Mouse (Mus musculus): ENCODE data around the gene Gdf9.
"Not testable (repeated sequence)": the region's sequence is repeated elsewhere in the genome, so short reads cannot be mapped to it uniquely, and the experiment has no call there.

Gene Gdf9

DNA sequence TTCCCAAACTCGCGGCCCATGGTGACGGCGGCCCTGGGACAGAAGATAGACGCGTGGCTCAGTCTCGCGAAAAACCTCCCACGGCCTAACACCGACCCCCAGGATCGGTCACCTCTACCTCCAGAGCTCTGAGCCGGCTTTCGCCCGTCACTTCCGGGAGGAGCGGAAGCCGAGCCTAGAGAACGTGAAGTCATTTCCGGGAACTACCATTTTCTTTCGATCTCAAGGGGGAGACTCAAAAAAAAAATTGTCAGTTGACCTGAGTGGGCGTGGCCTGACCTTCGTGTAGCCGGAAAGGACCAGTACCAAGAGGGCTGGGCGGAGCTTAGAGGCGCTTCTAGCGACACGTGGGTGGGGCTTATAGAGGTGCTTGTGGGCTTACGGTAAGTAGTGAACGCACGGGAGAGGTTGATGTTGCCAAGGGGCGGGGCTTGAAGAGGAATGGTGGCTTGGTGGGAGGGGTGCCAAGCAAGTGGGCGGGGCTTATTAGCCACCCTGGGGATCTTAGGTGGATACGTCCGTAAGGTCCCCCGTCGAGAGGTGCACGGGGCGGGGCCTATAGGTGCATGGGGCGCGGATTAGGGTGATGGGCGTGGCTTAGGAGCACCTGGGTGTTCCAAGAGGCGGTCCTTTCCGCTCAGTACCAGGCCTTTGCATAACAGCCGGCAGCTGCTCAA lies at the start of gene Gdf9, which contains the start of gene Uqcrq:
TSS of gene Gdf9 (plus strand) at position 354 of the 677 bp plus-strand sequence.
TSS of gene Uqcrq (minus strand) at position 162 of the 677 bp plus-strand sequence.
- DNase-seq (ENCODE audit: low read depth, low spot score) = peak; percentile 98

DNA sequence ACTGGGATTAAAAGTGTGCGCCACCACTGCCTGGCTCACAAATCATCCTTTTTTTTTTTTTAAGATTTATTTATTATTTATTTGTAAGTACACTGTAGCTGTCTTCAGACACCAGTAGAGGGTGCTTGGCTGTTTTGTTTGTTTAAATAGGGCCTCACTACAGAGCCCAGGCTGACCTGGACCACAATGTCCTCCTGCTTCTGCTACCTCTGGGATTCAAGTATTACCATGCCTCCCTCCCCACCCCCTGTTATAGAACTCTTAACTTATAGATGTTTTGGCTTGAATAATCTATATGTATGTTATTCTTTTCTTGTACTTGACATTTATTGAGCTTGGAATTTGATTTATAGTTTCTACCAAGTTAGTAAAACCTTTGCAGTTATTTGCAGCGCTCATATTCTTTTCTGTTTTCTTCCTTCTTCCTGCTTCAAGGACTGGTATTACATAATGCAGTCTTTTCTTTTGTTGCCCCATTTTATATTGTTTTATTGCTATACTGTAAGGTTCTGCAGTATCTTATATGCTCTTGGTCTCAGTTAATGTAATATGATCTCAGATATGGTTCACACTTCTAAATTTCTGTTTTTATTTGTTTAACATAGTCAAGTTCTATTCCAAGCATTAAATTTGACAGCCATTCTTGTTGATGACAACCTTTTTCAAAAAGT lies 46.9 kb upstream of the Gdf9 start:
- no peak for DNase-seq (ENCODE audit: low read depth, low spot score)

DNA sequence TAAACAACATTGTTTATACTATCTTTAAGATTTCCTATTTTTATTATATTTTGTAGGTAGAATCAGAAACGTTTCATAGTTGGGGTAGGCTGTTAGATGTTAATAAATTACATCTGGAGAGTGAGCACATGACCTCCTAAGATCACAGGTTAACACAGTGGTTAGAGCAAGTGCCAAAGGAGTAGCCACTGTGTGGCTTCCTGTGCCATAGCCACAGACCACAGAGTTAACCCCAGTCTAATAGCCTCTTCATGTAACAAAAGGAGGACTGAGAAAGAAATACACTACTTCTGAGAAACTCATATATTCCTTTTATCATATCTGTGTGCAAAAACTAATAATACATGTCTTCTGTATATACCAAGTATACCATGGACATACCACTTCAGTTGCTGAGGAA lies 37.0 kb upstream of the Gdf9 start:
- DNase-seq (ENCODE audit: low read depth, low spot score) = no peak

DNA sequence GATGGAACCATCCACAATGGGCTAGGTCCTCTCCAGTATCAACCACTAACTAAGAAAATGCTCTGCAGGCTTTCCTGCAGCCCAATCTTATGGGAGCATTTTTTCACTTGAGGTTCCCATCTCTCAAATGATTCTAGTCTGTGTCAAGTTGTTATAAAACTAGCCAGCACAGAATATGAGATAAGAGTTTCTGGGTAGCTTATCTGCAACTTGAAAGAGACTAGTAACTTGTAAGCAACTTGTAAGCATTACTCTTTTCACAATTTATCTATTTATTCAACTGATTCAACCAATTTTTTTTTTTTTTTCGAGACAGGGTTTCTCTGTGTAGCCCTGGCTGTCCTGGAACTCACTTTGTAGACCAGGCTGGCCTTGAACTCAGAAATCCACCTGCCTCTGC lies 27.2 kb upstream of the Gdf9 start:
- no peak for DNase-seq (ENCODE audit: low read depth, low spot score)

DNA sequence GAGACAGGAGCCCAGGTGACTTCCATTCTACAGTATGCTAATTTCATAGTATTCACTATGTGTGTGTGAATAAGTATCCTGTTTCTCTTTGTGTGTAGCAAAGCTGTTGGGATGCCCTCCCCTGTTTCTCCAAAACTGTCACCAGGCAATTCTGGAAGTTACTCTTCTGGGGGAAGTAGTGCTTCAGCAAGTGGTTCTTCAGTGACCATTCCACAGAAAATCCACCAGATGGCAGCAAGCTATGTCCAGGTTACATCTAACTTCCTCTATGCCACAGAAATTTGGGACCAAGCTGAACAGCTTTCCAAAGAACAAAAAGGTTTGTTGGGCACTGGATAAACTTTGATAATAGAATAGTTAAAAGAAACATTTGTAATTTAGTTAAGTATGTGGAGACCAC lies 19.1 kb upstream of the Gdf9 start:
- DNase-seq (ENCODE audit: low read depth, low spot score) = no peak

DNA sequence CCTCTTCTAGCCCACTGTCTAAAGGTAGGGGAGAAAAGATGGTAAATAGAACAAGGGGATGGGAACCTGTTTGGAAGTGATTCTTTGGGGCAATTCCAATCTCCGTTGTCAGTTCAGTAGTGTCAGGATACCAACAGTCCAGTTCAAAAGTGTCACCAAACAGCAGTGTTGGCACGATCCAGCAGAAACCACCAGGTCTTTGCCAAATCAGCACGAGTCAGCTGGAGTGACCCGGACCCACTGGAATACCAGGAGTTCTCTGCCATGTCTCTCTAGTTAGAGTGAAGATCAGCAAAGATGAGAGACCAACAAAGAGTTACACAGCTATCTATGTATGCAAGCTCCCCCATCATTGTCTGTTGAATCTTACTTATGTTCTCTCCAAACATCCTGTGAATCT lies 17.0 kb upstream of the Gdf9 start:
- DNase-seq (ENCODE audit: low read depth, low spot score) = no peak

DNA sequence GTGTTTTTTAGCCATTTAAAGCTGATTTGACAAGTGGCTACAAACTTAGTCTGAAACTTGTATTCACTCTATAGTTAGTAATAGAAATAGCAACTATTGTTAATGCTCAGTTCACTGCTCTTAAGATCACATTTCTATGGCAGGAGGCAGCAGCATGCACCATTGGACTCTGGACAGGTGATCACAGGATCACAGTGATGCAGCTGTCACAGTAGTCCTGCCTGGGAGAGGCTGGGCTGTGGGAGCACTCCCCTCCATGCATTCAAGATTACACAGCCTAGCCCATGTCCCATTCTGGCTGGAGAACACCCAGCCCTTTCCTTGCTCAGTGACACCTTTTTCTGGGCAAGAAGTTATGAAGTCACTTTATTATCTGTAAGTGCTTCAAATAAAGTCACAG lies 12.8 kb upstream of the Gdf9 start:
- no peak for DNase-seq (ENCODE audit: low read depth, low spot score)

DNA sequence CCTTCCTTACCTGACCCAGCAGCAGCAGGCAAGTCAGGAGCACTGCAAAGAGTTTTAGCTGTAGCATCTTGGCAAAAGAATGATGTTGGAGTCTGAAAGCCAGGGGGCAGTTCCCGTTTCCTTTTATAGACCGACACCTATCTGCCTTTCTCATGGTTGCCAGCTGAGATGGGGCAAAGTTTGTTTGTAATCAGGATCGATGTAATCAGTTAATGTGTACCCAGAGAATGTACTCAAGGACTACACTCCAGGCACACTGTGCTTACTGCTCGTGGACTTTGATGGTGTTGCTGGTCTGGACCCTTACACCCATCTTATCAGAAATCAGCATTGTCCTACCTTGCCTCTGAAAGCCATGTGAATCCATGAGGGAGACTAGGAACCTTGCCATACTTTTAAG lies 7.8 kb upstream of the Gdf9 start, which contains the start of gene Leap2:
TSS of gene Leap2 (minus strand) at position 135 of the 400 bp plus-strand sequence.
- DNase-seq (ENCODE audit: low read depth, low spot score) = no peak

DNA sequence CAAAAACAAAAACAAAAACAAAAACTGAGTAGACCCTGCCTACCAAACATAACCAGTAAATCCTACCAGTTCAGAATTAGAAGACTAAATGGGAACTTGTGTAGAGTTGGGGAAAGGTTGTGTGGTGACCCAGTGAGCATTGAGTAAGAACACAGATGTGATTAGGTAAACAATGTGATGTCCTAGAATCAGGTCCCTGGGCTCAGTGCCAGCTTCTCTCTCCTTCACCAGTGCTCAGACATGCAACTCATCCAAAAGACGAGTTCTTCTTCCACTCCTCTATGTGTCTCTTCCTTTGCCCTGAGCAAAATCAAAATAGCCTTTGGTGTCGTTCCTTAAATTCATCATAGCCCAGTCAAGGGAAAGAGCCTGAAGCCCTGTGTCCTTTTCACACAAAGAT lies 6.0 kb upstream of the Gdf9 start:
- no peak for DNase-seq (ENCODE audit: low read depth, low spot score)

DNA sequence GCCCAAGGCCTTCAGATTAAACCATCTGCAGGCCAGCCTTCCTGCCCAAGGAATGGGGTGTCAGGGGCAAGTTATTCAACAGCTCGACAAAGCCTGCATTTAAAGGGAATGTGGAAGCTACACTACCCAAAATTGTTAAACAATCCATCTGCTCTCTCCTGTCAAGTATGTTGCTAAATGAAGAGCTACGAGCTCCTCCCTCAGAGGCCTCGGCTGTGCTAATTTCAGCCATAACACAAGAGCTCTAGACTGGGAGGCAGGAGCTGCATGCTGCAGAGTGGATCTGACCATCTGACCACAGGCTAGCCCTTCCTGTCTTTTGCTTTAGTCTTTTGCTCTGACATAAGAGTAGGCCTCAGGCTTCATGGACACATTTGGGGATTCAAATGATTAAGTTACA lies 5.6 kb upstream of the Gdf9 start:
- DNase-seq (ENCODE audit: low read depth, low spot score) = no peak

DNA sequence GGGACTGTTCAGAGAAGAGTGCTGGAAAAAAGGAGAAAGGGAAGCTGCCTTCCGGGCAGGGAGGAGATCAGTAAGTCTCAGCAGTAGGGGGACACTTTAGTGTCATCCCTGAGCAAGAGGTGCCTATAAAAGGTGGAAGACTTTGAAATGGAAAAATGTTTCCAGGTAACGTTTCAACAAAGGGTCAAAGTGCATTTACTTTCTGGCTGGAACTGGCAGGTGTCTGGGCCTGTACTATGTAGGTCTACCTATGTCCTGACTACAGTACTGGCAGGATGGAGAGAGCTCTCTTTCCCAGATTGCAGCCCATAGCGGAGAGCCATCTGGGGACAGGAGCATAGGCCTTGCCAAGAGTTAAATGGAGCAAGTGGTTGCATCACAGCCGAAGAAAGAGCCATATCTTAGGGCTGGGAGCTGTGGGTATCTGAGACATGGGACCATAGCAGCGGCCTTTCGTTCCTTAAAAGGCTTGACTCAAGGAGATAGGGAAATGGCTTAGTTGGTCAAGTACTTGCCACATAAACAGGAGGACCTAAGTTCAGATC lies 5.0 kb upstream of the Gdf9 start:
- no peak for DNase-seq (ENCODE audit: low read depth, low spot score)

DNA sequence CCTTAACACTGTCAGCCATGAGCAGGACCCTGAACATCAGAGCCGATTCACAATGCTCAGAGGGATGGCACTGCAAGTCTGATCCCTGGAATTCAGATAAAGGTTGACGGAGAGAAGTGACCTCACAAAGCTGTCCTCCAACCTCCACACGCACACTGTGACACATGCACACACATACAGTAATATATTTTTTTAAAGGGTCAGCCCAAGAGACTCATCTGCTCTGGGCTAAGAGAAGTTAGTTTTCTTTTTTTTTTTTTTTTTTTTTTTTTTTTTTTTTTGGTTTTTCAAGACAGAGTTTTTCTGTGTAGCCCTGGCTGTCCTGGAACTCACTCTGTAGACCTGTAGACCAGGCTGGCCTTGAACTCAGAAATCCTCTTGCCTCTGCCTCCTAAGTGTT lies 3.9 kb upstream of the Gdf9 start:
- DNase-seq (ENCODE audit: low read depth, low spot score) = not testable (repeated sequence)

DNA sequence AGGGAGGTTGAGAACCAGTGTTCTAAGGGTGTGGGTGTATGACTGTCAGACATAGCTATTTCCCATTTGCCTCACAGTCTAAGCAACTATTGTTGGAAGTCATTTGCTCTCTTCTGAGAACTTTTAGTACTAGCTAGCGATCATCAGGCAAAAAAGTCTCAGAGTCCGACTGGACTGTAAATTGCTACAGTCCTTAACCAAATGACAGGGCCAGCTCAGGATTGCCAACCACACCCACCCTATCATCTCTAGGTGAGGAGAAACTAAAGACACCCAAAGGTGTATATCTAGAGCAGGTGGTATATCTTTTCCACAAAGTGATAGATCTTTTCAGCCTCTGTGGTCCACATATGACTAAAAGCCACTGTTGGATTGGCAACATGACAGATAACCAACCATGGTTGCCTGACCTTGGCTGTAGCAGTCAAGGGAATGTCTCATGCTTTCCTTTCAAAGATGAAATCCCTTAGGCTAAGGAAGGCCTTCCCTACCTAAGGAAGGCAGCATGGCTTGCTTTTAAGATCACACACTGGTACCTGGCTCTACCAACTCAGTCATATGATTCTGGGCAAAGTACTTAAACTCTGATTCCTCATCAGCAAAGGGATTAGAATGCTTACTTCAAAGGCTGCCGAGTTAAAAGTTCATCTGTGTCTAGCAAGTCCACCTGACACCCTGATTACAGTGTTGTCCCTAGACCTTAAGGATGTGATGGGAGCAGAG lies 2.7 kb upstream of the Gdf9 start:
- DNase-seq (ENCODE audit: low read depth, low spot score) = no peak

DNA sequence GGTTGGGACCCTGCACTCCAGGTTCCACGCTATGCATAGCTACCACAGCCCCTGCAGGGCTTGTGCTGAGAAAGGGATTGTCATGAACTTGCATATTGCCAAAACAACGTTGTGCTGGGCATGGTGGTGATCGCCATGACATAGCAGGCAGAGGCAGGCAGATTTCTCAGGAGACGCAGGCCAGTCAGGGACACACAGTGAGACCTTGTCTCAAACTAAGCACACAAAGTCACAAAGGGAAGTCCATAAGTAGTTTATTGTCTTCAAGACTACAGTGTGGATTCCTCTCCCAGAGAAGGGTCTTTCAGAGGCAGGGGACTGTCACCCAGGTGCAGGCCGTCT lies 2.1 kb upstream of the Gdf9 start:
- no peak for DNase-seq (ENCODE audit: low read depth, low spot score)

DNA sequence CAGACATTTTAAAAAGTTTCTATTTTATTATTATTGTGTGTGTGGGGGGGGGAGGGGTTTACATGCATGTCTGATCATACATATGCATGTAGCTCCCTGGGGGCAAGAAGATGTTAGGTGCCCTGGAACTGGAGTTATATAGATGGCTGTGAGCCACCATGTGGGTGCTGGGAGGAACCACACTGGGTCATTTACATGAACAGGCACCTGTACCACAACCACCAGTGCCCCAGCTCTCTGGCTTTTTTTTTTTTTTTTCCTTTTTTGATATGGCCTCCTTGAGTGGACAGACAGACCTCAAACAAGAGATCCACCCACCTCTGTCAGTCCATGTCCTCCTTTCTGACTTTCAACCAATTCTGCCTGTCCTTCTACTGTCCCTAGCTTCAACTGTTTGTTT lies 1.6 kb upstream of the Gdf9 start:
- no peak for DNase-seq (ENCODE audit: low read depth, low spot score)

DNA sequence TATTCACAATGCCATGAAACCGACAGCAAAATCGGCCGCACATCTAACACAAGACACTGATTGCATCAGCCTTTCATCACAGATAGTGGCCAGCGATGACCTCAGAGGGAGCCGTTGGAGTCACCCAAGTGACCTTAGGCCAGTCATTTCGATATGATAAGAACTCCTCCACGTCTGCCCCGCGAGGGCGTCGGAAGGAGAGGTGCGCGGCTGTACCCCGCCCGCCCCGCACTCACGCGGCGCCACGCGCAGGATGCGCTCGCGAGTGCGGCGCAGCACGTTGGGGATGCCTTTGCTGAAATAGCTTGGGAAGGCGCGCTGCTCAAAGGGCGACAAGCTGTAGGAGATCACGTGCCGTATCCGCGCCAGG lies 538 bp upstream of the Gdf9 start:
- DNase-seq (ENCODE audit: low read depth, low spot score) = no peak

DNA sequence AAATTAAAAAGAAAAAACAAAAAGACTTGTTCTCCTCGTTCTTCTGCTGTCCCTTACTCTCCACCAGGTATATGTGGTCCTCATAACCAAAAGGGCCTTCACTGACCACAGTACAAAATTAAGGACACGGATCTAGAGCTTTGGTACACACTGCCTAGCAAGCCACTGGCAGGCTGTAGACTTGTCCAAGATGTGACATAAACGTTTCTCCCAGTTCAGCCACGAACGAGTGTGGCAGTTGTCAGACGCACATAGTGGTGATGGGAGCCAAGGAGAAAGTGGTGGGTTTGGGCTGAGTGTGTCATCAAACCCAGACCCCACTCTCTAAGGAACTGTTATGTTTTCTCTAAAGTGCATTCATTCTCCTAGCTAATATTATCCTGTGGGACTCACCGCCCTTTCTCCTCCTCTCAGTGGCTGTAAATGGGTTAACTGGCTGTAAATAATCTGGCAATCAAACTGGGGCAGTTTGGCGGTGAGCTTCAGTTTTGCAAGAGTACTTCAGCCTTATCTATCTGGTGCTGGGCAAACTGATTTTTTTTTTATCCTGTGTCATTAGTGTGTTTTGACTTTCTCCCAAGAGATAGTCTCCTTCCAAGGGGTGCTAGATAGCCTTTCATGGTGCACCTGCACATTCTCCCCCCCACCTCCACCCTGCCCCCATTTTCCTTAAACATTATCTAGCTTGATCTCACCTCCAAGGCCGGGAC lies 679 bp downstream of the Gdf9 start:
- no peak for DNase-seq (ENCODE audit: low read depth, low spot score)

DNA sequence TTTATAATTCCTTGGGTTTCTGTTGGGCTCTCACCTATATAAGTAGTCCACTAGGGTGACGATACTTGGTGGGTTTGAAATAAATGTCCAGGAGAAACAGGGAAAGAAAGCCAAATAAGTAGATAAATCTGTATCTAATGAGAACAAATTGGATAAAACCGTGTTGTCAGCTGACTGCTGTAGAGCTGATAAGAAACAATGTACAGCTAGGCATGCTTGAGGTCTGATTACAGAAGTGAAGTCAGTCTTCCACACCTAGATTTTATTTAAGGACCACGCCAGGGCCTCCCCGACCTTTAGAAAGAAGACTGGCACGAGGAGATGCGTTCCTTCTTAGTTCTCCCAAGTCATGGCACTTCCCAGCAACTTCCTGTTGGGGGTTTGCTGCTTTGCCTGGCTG lies 2.2 kb downstream of the Gdf9 start:
- DNase-seq (ENCODE audit: low read depth, low spot score) = no peak

DNA sequence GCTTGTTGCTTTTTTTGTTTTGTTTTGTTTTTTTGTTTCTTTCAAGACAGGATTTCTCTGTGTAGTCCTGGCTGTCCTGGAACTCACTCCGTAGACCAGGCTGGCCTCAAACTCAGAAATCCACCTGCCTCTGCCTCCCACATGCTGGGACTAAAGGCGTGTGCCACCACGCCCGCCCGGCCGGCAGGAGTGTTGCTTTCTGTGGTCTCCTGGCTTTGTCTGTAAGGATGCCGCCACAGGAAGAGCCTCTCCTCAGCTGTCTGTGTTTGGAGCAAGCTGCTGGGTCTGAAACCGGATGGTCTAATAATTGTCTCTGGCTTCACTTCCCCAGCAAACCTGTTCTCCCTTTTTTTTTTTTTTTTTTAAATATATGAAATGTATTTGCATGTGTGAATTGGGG lies 4.7 kb downstream of the Gdf9 start:
- no peak for DNase-seq (ENCODE audit: low read depth, low spot score)

DNA sequence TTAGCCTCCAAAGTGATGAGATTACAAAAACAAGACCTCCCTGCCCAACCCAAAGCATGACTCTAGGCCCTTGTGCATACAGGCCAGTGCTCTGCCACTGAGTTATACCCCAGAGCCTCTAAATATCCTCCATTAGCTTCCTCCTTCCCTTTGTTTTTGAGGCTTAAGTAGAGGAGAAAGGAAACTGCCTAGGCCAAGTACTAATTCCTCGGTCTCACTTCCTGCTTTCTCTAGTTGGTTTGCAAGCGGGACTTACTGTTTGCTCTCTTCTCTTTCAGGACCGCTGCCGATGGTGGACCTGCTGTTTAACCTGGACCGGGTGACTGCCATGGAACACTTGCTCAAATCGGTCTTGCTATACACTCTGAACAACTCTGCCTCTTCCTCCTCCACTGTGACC lies 5.5 kb downstream of the Gdf9 start:
- no peak for DNase-seq (ENCODE audit: low read depth, low spot score)

DNA sequence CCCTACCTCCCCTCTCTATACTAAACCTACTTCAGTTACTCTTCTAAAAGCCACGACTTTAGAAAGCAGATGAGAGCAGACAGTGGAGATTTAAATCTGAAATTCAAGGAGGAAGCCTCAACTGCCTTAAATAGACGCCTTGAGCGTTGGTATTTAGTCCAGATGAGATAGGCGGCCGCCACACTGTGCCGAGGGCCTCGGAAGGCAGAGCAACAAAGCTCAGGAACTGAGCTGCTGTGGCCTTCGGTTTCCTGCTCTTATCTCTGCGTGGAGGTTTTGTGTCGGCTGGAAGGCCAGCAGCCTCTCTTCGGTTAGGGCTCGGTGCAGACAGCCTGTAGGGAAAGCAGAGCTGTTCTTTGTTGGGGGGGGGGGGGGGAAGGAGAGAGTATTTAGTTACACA lies 11.1 kb downstream of the Gdf9 start:
- DNase-seq (ENCODE audit: low read depth, low spot score) = no peak

DNA sequence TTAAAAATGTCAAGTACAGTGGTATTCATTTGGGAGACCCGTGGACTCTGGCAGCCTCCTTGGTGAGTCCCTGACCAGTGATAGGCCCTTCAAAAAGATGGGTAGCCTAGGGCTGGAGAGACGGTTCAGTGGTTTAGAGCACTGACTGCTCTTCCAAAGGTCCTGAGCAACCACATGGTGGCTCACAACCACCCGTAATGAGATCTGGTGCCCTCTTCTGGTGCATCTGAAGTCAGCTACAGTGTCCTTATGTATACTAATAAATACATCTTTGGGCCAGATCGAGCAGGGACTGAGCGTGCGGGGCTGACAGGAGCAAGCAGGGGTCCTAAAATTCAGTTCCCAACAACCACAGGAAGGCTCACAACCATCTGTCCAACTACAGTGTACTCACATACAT lies 13.0 kb downstream of the Gdf9 start:
- no peak for DNase-seq (ENCODE audit: low read depth, low spot score)

All from embryo, embryonic 11.5 days (tissue).